Mouse (Mus musculus): ENCODE results near the gene D430041D05Rik.

D430041D05Rik gene

DNA sequence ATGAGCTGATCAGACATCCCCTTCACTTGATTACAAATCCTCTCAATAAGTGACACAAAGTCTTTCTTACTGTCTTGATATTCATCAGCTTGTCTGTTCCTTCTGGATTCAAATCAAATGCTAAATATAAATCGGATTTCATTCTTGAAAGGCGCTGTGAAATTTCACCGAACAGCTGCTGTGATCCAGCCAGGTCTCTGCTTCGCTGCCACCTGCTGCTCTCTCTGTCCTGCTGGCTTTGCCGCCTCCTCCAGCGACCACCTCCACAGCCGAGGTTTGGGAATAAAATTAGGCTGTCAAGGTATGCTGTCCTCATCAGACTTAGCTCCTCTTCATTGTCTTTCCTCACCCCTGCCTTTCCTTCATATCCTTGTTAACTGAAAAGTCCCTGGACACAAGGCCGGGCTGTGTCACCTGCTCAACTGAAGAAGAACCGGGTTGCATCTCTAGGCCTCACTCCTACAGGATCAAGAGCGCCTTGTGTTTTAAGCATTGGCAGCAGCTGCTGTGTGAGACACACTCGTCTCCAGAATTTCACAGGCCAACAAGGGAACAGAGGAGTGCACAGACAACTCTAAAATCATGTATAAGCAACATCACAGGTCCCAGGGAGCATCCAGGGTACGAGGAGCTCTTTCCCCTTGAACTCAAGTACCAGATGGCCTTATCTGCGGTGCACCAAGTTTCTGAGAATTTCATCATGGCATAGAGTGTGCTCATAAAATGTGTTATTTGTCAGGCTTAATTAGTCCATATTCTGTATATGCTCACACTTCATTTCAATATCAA, 59.2 kb downstream of the D430041D05Rik start:
- no peak for DNase-seq (ENCODE audit: low spot score)

DNA sequence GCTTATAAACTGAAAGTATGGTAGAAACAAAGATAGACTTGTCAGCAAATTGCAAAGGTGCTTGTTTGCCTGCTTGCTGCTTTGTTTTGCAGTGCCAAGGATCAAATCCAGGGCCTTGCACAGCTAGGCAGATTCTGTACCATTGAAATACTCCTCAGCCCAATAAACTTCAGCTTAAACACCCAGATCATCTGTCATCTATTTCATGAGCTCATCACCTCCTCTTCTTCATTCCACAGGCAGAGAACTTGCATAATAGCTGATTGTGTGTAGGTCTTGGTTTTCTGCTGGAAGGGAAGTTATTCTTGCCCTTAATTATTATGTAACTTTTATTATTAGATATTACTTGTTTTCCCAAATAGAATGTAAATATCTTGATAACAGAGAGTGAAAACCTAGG, 73.2 kb downstream of the D430041D05Rik start:
- no peak for DNase-seq (ENCODE audit: low spot score)

GRCm38 (mm10) chr2:104335824-104336223, 75.0 kb downstream of the D430041D05Rik start:
- DNase-seq (ENCODE audit: low spot score): no peak

DNA sequence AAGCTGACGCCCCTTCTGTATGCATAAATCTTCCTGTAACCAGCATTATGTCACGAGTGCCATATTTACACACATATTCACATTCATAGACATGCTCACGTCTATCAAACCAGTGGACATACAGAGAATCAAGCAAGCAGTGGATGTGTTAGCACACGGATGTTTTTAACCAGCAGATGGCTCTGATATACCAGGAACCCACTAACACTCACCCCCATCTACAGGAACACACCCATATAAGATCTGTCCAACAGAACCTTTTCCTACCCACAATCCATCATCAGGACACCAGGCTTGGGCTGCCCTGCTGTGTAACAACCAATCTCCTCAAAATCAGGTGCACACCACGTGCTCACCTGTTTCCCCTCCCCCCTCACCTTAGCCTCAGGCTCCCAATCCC, 76.9 kb downstream of the D430041D05Rik start:
- DNase-seq (ENCODE audit: low spot score): no peak

DNA sequence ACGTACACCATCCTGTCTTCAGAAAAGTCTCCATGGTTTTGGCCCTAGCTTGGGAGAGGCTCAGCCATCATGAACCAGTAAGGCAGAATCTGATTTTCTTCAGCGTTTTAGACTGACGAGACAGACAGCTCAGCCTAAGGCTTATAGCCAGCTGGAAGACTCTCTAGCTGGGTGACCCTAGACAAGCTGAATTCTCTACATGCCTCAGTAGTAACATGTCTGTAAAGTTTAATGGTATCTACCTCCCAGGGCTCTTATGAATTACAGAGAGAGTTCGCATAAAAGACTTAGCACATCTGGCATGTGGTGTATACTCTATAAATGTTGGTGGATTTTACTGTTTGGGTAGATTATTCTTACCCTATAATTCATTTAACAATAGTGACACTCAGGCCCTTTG, 78.1 kb downstream of the D430041D05Rik start:
- no peak for DNase-seq (ENCODE audit: low spot score)

DNA sequence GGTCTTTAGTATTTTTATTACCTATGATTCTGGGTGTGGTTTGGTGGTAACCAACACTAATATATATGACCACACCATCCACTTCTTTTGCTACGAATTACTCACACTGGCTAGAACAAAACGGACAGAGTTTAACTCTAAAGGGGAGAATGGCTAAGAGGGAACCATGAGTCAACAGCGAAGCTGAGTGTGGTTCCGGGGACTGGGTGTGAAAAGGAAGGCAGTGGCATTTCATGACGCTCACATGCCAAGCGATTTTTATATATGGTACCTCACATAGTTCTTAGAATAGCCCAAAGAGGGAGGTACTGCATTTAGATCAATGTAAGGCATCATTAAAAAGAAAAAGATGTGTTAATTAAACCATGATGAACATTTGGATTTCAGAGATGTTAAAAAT, 79.6 kb downstream of the D430041D05Rik start:
- DNase-seq (ENCODE audit: low spot score): no peak

DNA sequence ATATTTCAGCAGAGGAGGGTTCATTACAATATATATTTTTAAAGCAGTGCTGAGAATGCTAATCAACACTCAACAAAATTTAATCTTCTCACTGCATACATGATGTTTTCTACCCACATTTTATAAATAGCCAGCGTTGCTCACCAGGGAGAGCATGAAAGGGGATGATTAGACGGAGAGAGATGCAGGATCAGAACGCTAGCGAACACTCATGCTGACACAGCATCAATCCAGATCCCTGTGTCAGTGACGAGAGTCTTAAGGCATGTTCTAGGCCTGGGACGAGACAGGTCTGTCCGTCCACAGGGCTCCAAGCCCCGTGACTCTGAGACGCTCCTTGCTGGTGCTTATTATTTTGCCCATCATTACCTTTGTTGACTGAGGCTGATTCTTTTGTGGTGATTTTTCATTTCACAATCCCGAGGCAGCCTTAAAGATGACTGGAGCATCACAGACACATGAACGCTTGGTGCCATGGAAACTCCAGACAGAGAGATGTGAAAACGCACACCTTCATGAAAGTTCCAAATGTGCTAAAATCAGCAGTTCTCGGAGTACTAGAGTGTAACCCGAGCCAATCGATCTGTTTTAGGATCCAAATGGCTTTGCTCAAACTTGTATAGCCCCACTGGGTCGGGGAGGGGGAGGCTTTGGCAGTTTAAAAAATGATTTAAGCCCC, 83.6 kb downstream of the D430041D05Rik start:
- no peak for DNase-seq (ENCODE audit: low spot score)

DNA sequence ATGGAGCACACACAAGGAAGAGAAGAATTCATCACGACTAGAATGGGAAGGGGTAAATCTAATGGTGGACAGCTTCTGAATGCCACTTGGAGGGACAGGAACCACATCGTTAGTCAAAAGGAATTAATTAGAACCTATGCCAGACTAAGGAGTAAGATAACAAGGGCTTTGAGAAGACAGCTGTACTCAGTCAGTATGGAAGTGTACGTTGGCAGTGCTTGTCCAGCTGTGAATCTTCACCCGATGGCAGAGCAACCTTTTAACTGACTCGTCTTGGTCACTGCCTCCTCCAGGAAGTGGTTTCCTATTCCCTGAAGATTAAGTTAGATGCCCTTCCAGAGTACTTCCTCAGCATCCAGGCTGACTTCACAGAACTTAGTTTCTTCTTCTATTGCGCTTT, 87.0 kb downstream of the D430041D05Rik start:
- no peak for DNase-seq (ENCODE audit: low spot score)

GRCm38 (mm10) chr2:104323351-104323750, 87.5 kb downstream of the D430041D05Rik start:
- DNase-seq (ENCODE audit: low spot score): no peak

DNA sequence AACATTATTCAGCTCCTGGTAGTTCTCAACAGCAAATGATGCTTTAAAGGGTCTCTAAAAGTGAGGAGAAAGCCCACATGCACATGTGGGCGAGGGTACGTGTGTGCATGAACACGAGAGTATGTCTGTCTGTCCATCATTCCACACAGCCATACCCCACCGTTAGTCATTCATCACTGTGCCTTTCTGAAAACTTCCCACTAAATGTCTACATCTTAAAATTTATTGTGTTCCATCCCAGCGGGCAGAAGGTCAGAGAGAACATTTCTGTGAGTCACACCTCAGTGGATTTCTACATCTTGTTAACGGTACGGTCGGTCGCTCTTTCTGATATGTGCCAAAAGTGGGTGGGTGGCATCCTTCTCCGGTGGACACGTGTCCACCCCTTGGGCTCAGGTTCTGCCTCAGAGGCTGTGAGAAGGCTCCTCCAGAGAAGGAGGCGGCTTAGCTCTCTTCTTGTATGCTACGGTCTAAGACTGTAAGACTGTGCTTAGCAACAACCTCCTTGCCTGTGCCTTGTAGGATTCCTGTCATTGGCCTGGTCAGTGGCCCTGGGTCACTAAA, 90.7 kb downstream of the D430041D05Rik start:
- no peak for DNase-seq (ENCODE audit: low spot score)

- DNase-seq (ENCODE audit: low spot score): no peak
These were observed 91.4 kb downstream of the D430041D05Rik start for GRCm38 (mm10) chr2:104319443-104319842.

DNA sequence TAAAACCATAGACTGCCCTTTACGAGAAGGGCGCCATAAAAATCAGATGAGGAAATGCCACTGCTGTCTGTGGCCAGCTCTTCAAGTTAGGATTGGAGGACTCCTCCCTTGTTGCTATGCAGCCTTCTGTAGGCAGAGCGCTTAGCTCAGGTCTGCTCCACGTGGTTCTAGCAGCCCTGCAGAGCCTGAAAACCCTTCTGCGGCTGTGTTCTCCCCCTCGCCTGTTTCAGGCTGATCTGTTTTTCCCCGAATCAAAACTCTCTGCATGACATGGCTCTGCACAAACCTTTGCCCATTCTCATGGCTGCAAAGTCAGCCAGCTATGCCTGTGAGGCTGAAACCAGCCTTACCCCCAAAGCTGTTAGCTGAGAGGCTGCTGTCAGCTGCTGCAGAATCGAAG, 91.9 kb downstream of the D430041D05Rik start:
- no peak for DNase-seq (ENCODE audit: low spot score)

- DNase-seq (ENCODE audit: low spot score): no peak
These were observed 92.6 kb downstream of the D430041D05Rik start for GRCm38 (mm10) chr2:104318259-104318658.

DNA sequence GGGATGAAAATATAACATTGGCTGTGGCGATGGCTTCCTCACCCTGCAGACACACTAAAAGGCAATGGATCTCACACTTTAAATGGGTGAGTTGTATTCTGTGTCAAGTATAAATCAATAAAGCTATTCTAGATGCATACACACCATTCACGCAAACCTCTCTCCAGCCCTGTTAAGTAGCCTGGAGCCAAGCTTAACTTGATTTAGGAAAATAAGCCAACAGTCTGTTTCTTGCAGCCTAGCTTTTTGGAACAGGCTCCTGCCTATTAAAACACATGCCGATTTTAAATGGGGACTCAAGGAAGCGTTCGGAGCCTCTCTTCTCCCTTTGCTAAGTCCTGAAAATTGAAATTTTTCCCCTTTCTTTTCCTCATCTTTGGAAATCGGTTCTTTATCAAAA, 93.2 kb downstream of the D430041D05Rik start:
- DNase-seq (ENCODE audit: low spot score): no peak

DNA sequence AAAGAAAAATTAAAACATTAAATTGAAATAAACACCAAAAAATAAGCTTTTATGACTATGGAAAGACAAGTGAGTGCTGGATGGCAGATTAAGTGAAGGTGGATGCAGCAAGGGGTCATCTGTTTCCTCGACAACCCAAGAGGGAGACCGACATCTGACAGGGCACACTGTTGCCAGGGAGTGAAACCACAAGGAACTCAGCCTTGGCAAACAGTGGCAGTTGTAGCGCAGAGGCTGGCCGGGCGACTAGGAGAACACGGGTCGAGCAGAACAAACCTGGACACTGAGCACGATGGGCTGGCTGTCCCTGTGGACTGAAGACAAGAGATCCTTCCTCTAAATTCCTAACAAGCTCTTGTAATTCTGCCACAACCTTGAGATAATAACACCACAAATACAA, 94.3 kb downstream of the D430041D05Rik start:
- DNase-seq (ENCODE audit: low spot score): no peak

DNA sequence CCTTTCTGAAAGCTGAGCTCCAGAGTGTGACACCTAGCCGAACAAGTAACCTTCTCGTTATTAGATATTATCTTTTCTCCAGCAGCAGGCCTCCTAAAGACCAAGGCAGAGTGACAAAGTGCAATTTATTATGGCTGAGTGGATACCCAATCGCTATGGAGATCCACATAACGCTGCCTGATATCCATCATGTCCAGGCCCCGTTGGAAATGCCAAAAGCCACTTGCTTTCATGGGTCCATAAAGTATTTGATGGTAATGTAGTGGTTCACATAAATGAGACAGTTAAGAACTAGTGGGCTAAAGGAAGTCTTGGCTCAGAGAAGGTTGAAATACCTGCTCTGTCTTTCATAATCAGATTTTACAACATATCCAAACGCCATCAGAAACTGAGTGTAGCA, 97.6 kb downstream of the D430041D05Rik start:
- no peak for DNase-seq (ENCODE audit: low spot score)

- no peak for DNase-seq (ENCODE audit: low spot score)
These were observed 103.7 kb downstream of the D430041D05Rik start for GRCm38 (mm10) chr2:104307102-104307501.

GRCm38 (mm10) chr2:104305722-104306121, 105.1 kb downstream of the D430041D05Rik start:
- DNase-seq (ENCODE audit: low spot score): no peak

DNA sequence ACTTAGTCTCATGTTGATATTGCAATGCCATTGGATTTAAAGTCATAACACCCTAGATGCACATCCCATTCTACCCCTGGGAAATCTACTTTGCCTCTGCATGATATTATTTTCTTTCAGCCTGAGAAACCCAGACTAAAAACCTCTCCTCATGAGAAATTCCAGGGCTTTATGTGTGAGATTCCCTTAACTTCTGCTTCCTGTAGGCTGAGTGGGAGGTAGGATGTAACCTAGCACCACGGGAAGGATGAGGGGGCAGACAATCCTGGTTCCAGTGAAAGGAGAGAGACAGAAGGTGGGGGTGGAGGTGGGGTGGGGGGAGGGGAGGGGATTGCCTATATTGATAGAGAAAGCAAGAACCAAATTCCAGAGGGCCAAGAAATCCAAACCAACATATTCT, 110.9 kb downstream of the D430041D05Rik start:
- no peak for DNase-seq (ENCODE audit: low spot score)

GRCm38 (mm10) chr2:104299160-104299559, 111.7 kb downstream of the D430041D05Rik start:
- DNase-seq (ENCODE audit: low spot score): peak; percentile 22

DNA sequence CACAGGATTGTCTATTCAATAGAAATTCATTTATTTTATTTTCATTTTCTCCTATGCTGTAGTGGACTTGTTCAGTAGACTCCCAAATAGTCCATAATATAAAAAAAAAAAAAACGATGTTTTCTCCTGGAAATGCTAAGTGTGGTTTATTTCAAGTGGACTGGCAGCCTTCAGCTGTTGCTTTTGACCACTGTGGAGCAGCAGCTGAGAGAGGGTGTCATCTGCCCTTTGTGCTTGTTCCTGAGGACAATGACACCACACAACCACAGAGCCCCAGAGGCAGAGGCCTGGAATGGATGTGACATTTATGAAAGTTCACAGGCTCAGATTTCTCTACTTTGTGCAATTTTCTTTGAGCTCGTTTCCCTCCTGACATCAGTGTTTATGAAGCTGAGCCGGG, 124.0 kb downstream of the D430041D05Rik start:
- DNase-seq (ENCODE audit: low spot score): no peak

DNA sequence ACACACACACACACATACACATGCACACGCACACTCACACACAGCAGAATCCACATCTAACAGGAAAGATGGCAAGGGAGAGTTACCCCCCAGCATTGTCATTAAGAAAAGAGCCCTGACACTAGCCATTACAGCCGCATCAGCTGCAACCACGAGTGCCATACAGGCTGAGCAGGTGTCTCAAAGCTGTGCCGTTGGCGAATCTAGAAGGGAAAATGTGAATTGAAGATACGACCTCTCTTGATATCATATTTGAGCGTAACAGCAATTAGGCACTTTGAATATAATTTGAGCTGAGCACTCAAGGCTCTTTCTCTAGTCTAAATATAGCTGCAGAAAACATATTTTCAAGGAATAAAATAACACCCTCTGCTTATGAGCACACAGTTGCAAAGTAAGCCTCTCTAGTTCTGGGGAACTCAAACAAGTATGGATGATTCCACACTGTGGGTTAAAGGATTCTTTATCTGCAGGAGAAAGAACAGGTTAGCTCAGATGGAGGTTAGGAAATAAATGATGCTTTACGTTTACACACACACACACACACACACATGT, 127.3 kb downstream of the D430041D05Rik start:
- no peak for DNase-seq (ENCODE audit: low spot score)

DNA sequence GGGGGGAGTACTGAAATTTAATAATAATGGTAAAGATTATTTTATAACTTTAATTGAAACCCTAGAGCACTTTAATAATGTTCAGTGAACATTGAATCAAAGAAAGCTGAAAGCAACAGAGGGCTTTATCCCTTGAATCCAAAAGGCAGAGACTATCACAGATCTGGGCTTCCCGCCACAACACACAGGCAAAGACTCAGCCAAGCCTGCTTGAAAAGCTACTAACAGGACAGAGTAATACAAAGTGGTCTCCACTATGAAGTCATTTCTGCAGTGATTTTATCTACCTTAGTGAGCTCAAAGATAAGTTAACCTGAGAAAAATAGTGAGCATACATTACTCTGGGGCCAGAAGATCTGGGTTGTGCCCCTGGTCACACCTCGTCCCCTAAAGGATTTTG, 128.0 kb downstream of the D430041D05Rik start:
- DNase-seq (ENCODE audit: low spot score): no peak
